Mouse (Mus musculus) intestine, postnatal 0 days (tissue): ENCODE data around the gene Insl6. TPM values are rescaled to one million over a fixed set of nuclear protein-coding genes. Genes with fewer than 3 reads are reported as not detected.

Experiments used
- ATAC-seq: fragments of 200-750 bp; cut with Nextera tagmentation; 2 replicates; pipeline ENCODE4 v1.8.0; 2017; ENCODE audit warnings: mild to moderate bottlenecking, moderate TSS enrichment, moderate library complexity
- H3K27ac ChIP-seq: fragments of 300-500 bp; sonication (generic); 2 replicates; pipeline ENCODE4 v1.5.1; 2014; ENCODE audit warnings: mild to moderate bottlenecking, low read depth, low read length, moderate library complexity
- H3K27me3 ChIP-seq: fragments of 300-500 bp; sonication (generic); replicated peaks from 2 replicates; pipeline ENCODE4 v1.6.1; 2014; ENCODE audit warnings: low read length, mixed read lengths; ENCODE audit not compliant: control insufficient read depth, insufficient read depth
- H3K36me3 ChIP-seq: fragments of 300-500 bp; sonication (generic); 2 replicates; pipeline ENCODE4 v1.6.1; 2014; ENCODE audit warnings: mild to moderate bottlenecking, moderate library complexity; ENCODE audit not compliant: control insufficient read depth, insufficient read depth
- H3K4me1 ChIP-seq: fragments of 300-500 bp; sonication (generic); replicated peaks from 2 replicates; pipeline ENCODE4 v1.6.1; 2014; ENCODE audit warnings: antibody characterized with exemption, low read length, mixed read lengths; ENCODE audit not compliant: control insufficient read depth, insufficient read depth
- H3K4me2 ChIP-seq: fragments of 300-500 bp; sonication (generic); replicated peaks from 2 replicates; pipeline ENCODE4 v1.6.1; 2014; ENCODE audit warnings: low read depth, mild to moderate bottlenecking, moderate library complexity
- H3K4me3 ChIP-seq: fragments of 300-500 bp; sonication (generic); 2 replicates; pipeline ENCODE4 v1.5.1; 2014; ENCODE audit warnings: low read depth, low read length
- H3K9ac ChIP-seq: fragments of 300-500 bp; sonication (generic); 2 replicates; pipeline ENCODE4 v1.6.1; 2014; ENCODE audit warnings: mild to moderate bottlenecking, low read depth, low read length
- H3K9me3 ChIP-seq: fragments of 300-500 bp; sonication (generic); 2 replicates; pipeline ENCODE4 v1.6.1; 2016; ENCODE audit warnings: mixed run types; ENCODE audit not compliant: control insufficient read depth
- CTCF ChIP-seq: sonication (generic); IDR thresholded peaks from 2 replicates; pipeline ENCODE4 v1.5.1; 2016; ENCODE audit warnings: low read depth, mild to moderate bottlenecking, control low read depth, antibody characterized with exemption, moderate library complexity
- WGBS: fragments of 180-500 bp; shearing (Covaris S2); extraction: QIAGEN DNeasy Blood & Tissue Kit; methylation state at CpG from one replicate; pipeline ENCODE4 v1.1.7; 2014; 5-methylcytosine and 5-hydroxymethylcytosine counted together
- polyA plus RNA-seq: library from polyadenylated mRNA; unstranded; fragments of >200 nt; fragmentation: Nextera tagmentation; extraction: Ambion mirVana; gene quantifications from 2 replicates; pipeline ENCODE4 v1.2.1, GENCODE M21; 2015

The Insl6 gene
- polyA plus RNA-seq, result 48.4 and 50.0 TPM in 2 replicates

DNA sequence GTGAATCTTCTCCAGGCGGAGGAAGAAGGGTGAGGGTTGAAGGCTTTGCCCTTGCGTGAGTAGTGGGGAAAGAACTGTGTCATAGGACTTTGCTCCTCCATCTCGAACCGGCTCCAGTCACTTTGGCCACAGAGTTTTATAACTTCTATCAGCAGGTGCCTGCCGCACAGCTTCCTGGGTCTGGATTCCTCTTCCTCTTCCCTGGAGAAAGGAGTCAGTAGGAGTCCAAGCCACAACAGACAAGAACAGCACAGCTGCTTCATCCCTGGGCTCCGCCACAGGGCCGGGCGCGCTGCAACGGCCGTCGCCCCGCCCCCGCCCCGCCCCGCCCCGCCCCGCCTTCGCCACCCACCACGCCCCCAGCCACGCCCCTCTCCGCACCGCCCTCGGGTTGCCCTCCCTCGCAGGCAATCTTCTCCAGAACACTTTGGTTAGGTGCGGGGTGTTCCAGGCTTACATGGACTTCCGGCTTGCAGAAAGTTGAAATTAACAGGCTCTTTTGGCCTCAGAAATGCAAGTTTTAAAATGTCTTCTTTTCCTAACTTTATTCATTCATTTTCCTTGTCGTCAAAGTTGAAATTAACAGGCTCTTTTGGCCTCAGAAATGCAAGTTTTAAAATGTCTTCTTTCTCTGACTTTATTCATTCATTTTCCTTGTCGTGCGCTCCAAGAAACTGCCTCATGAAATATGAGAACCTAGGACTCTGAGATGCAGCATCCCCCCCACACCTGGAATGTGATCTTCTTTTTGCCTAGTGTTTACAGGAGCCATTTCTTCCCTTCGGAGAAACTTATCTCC, at the start of gene Insl6:
TSS of gene Insl6 (minus strand) at position 304 of the 799 bp plus-strand sequence.
- H3K9ac ChIP-seq, result peak within 1 kb of the TSS; percentile 42
- H3K4me3 ChIP-seq, result peak within 1 kb of the TSS; percentile 38
- peak within 1 kb of the TSS; percentile 64 for H3K27ac ChIP-seq
- H3K27me3 ChIP-seq, result no peaks in the 10 kb centered on the region
- no peaks in the 10 kb centered on the region for H3K36me3 ChIP-seq
- H3K9me3 ChIP-seq, result no peaks in the 10 kb centered on the region
- 0 out of 2 replicates have a peak, but pooled peaks cover 5% of the 10 kb centered on the region for H3K4me1 ChIP-seq
- WGBS, result 2% methylated on average over 31 of the region's 31 CpGs
- ATAC-seq, result peak; percentile 97
- TF ChIP-seq CTCF, result no peak
- peak within 1 kb of the TSS; percentile 69 for H3K4me2 ChIP-seq

DNA sequence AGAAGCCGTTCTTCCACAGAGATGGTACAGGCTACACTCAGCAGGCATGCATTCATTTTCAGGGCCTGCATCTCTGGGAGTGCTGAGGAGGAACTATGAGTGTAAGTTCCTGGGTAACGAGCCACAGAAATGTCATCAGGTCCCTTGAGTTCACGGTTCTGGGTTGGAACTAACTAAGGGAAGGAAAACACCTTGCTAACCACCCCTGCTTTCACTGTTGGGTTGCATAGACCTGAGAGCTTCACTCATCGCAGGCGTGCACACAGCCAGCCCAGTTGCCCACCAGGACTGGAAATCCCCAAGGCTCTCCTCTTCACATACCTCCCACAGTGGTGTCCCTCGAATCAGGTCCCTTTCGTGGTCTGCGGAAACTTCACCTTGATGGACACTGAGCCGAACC, 49.8 kb upstream of the Insl6 start:
- Histone ChIP-seq H3K9me3 (no peaks in the 10 kb centered on the region), H3K9ac (no peak overlapping the region), H3K4me1 (peaks cover 5% of the 10 kb centered on the region; the same call in 1 of the 2 replicates), H3K27ac (no peak overlapping the region), H3K27me3 (no peaks in the 10 kb centered on the region), H3K4me2 (no peak overlapping the region), H3K36me3 (0 out of 2 replicates have a peak, but pooled peaks cover 3% of the 10 kb centered on the region), H3K4me3 (no peak overlapping the region)
- 94% methylated on average over 9 of the region's 9 CpGs for WGBS
- ATAC-seq, result no peak
- TF ChIP-seq CTCF, result no peak

DNA sequence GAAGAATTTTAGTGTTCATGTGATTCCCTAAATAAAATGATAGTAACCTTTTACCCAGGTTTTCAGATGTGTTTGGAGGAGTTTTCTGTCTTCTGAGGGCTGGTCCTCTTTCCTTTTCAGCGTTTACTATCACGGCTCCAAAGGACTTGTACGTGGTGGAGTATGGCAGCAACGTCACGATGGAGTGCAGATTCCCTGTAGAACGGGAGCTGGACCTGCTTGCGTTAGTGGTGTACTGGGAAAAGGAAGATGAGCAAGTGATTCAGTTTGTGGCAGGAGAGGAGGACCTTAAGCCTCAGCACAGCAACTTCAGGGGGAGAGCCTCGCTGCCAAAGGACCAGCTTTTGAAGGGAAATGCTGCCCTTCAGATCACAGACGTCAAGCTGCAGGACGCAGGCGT, 48.3 kb upstream of the Insl6 start:
- 60% methylated on average over 11 of the region's 11 CpGs for WGBS
- no peak for TF ChIP-seq CTCF
- H3K4me2 ChIP-seq, result no peak overlapping the region; the same call in 1 of the 2 replicates
- no peak overlapping the region for H3K27ac ChIP-seq
- H3K4me3 ChIP-seq, result no peak overlapping the region
- no peak for ATAC-seq
- no peaks in the 10 kb centered on the region for H3K27me3 ChIP-seq
- H3K9me3 ChIP-seq, result no peaks in the 10 kb centered on the region
- no peak overlapping the region for H3K9ac ChIP-seq
- 0 out of 2 replicates have a peak, but pooled peaks cover 3% of the 10 kb centered on the region for H3K36me3 ChIP-seq
- peaks cover 5% of the 10 kb centered on the region; the same call in 1 of the 2 replicates for H3K4me1 ChIP-seq

DNA sequence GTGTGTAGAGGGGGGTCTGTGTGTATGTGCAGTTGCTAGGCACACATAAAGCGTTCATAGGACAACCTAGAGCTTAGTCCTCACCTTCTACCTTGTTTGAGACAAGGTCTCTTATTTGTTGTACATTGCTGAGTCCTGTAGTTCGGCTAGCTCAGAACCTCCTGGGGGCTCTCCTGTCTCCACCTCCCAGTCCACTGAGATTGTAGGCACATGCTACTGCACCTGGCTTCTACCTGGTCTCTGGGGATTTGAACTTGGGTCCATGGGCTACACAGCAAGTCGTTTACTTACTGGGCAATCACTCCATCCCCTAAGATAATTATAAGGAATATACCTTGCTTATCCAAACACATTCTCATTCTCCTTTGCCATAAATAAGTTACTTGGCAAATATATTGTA, 47.5 kb upstream of the Insl6 start:
- no peak for ATAC-seq
- H3K27me3 ChIP-seq, result no peaks in the 10 kb centered on the region
- peaks cover 5% of the 10 kb centered on the region; the same call in 1 of the 2 replicates for H3K4me1 ChIP-seq
- no peak overlapping the region for H3K4me3 ChIP-seq
- H3K9ac ChIP-seq, result no peak overlapping the region
- no peak for TF ChIP-seq CTCF
- H3K27ac ChIP-seq, result no peak overlapping the region
- peak overlapping the region; percentile 59; the same call in 1 of the 2 replicates for H3K4me2 ChIP-seq
- 82% methylated on average over 3 of the region's 3 CpGs for WGBS
- 0 out of 2 replicates have a peak, but pooled peaks cover 3% of the 10 kb centered on the region for H3K36me3 ChIP-seq
- H3K9me3 ChIP-seq, result no peaks in the 10 kb centered on the region

DNA sequence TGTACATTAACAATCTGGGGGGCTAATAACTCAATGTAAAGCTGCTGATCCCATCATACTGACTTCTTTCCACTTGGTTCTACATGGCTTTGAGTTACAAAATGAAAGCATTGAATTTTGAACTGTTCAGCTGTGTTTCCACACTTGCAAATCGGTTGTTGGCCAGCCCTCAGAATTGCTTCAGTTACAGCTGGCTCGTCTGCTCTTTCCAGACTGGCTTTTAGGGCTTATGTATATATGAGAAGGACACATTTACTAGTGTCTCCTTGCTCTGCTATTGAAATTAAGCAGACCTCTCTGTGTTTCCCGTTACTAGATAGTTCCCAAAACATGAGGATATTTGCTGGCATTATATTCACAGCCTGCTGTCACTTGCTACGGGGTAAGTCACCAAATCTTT, 47.0 kb upstream of the Insl6 start:
- Histone ChIP-seq H3K4me2 (peak overlapping the region; percentile 59), H3K4me1 (peaks cover 5% of the 10 kb centered on the region; the same call in 1 of the 2 replicates), H3K4me3 (peak overlapping the region; percentile 23), H3K36me3 (0 out of 2 replicates have a peak, but pooled peaks cover 3% of the 10 kb centered on the region), H3K27ac (no peak overlapping the region), H3K27me3 (no peaks in the 10 kb centered on the region), H3K9ac (no peak overlapping the region), H3K9me3 (no peaks in the 10 kb centered on the region)
- TF ChIP-seq CTCF, result no peak
- no peak for ATAC-seq
- 53% methylated on average over 4 of the region's 4 CpGs for WGBS

DNA sequence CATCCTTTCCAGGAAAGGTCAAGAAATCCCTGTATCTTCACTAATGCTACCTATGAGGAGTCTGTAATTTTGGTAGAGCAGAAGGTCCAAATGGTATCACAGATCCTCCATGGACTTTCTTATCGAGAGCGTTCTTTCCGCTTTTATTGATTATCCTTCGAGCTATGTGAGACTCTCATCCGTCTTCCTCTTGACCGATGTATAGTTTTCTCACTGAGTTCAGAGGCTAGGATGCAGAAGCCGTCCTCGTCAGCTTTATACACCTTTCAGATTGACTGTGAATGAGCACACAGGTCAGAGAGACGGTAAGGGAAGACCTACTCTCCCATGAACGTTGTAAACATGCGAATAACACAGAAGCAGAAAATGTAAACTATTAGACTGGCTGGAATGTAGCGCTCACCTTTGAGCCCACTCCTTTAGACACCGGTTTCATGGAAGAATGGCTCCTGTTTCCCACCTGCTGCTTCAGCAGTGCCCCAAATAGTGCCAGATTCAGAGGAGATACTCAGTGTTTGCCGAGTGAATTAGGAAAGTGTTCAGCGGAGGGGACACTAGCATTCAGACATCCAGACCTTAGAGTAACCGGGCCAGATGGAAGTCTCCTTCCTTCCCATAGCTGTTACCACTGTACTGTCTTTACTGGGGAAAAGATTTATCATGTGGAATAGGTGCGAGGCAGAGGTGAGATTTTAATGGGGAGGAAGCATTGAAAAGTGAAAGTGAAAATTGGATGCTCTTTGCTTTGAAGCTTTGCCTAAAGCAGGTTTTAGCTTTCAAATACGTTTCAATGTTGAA, 46.3 kb upstream of the Insl6 start:
- TF ChIP-seq CTCF, result no peak
- Histone ChIP-seq H3K36me3 (0 out of 2 replicates have a peak, but pooled peaks cover 3% of the 10 kb centered on the region), H3K27me3 (no peaks in the 10 kb centered on the region), H3K27ac (no peak overlapping the region), H3K4me3 (peak overlapping the region; percentile 23), H3K9me3 (no peaks in the 10 kb centered on the region), H3K4me1 (peaks cover 5% of the 10 kb centered on the region; the same call in 1 of the 2 replicates), H3K9ac (no peak overlapping the region), H3K4me2 (peak overlapping the region; percentile 59)
- no peak for ATAC-seq
- 62% methylated on average over 18 of the region's 18 CpGs for WGBS
